Mouse (Mus musculus) CH12.LX (cell line): Measurements from ENCODE around the gene Rpp25. TPM values are rescaled to one million over a fixed set of nuclear protein-coding genes. Genes with fewer than 3 reads are reported as not detected.

Source experiments
- DNase-seq: peaks from one replicate; pipeline ENCODE4 v3.0.0-alpha.2; 2013; ENCODE audit errors: extremely low read depth
- H3K27ac ChIP-seq: 2 replicates; pipeline ENCODE4 v1.5.1; 2012; ENCODE audit warnings: low read depth, mild to moderate bottlenecking, control low read depth, moderate library complexity; ENCODE audit not compliant: insufficient read depth
- H3K27me3 ChIP-seq: replicated peaks from 2 replicates; pipeline ENCODE3; 2012; ENCODE audit warnings: inconsistent platforms
- H3K36me3 ChIP-seq, 2 experiments: replicated peaks in 1 of 2; 2 replicates each; pipeline versions ENCODE3 to v1.6.1; 2012; ENCODE audit warnings: inconsistent platforms in 1 of 2, low read length in 1 of 2, mild to moderate bottlenecking in 1 of 2, mixed read lengths in 1 of 2, moderate library complexity in 1 of 2; ENCODE audit not compliant: control insufficient read depth in 1 of 2, insufficient read depth in 1 of 2
- H3K4me1 ChIP-seq, 2 experiments: 2 replicates each; pipeline ENCODE4 v1.6.1; 2012; ENCODE audit warnings: inconsistent platforms in 1 of 2, moderate library complexity in 1 of 2; ENCODE audit not compliant: insufficient read depth in 2 of 2, control insufficient read depth in 1 of 2
- H3K4me2 ChIP-seq: 2 replicates; pipeline ENCODE4 v1.6.1; 2012; ENCODE audit warnings: low read depth, mild to moderate bottlenecking, control low read depth; ENCODE audit not compliant: poor library complexity, insufficient read depth, severe bottlenecking
- H3K4me3 ChIP-seq, 3 experiments: fragments of 150-350 bp in 1 of 3; sonication (generic) in 1 of 3; replicated peaks in 1 of 3; 2 replicates each; pipeline versions ENCODE3 to v1.5.1; 2011 to 2012; ENCODE audit warnings: low read depth in 2 of 3, low read length in 2 of 3, mild to moderate bottlenecking in 2 of 3, moderate library complexity in 2 of 3, control low read depth in 1 of 3, improper control_type of control experiment in 1 of 3, inconsistent platforms in 1 of 3, mixed read lengths in 1 of 3; ENCODE audit not compliant: poor library complexity in 1 of 3
- H3K79me2 ChIP-seq: replicated peaks from 2 replicates; pipeline ENCODE4 v1.6.1; 2012; ENCODE audit warnings: mild to moderate bottlenecking, moderate library complexity; ENCODE audit not compliant: control insufficient read depth, poor library complexity, insufficient read depth, severe bottlenecking; ENCODE audit errors: extremely low read depth
- H3K9ac ChIP-seq: 2 replicates; pipeline ENCODE4 v1.6.1; 2012; ENCODE audit warnings: low read depth, mild to moderate bottlenecking, control low read depth, moderate library complexity; ENCODE audit not compliant: insufficient read depth
- H3K9me3 ChIP-seq: replicated peaks from 2 replicates; pipeline ENCODE3; 2012; ENCODE audit warnings: low read length, inconsistent platforms, mixed read lengths
- BHLHE40 ChIP-seq: IDR thresholded peaks from 2 replicates; pipeline ENCODE4 v1.6.1; 2011; ENCODE audit warnings: mild to moderate bottlenecking, low read depth, low read length, improper control_type of control experiment
- CHD1 ChIP-seq: IDR thresholded peaks from 2 replicates; pipeline ENCODE4 v1.6.1; 2012; ENCODE audit warnings: low read depth, low read length, improper control_type of control experiment, inconsistent platforms
- CHD2 ChIP-seq: IDR thresholded peaks from 2 replicates; pipeline ENCODE4 v1.6.1; 2011; ENCODE audit warnings: low read length, improper control_type of control experiment
- CTCF ChIP-seq, 2 experiments: IDR thresholded peaks in 1 of 2; conservative IDR thresholded peaks in 1 of 2; 2 replicates each; pipeline ENCODE4 v1.5.1; 2011 to 2012; ENCODE audit warnings: low read depth in 2 of 2, low read length in 2 of 2, improper control_type of control experiment in 1 of 2, inconsistent platforms in 1 of 2, mild to moderate bottlenecking in 1 of 2, moderate library complexity in 1 of 2
- ELF1 ChIP-seq: IDR thresholded peaks from 2 replicates; pipeline ENCODE4 v1.6.1; 2014; ENCODE audit warnings: low read depth, mild to moderate bottlenecking, inconsistent platforms, low read length, improper control_type of control experiment
- EP300 ChIP-seq: IDR thresholded peaks from 2 replicates; pipeline ENCODE4 v1.6.1; 2011; ENCODE audit warnings: low read length, improper control_type of control experiment
- GABPA ChIP-seq: IDR thresholded peaks from 2 replicates; pipeline ENCODE4 v1.6.1; 2012; ENCODE audit warnings: low read depth, low read length, improper control_type of control experiment, inconsistent platforms; ENCODE audit not compliant: insufficient replicate concordance
- HCFC1 ChIP-seq: IDR thresholded peaks from 2 replicates; pipeline ENCODE4 v1.6.1; 2012; ENCODE audit warnings: low read depth, mild to moderate bottlenecking, inconsistent platforms, low read length, improper control_type of control experiment
- JUN ChIP-seq: IDR thresholded peaks from 2 replicates; pipeline ENCODE4 v1.6.1; 2011; ENCODE audit warnings: low read depth, mild to moderate bottlenecking, low read length, improper control_type of control experiment, moderate library complexity; ENCODE audit not compliant: insufficient read depth
- JUND ChIP-seq: conservative IDR thresholded peaks from 2 replicates; pipeline ENCODE4 v1.6.1; 2011; ENCODE audit warnings: low read depth, low read length, improper control_type of control experiment
- MAX ChIP-seq: IDR thresholded peaks from 2 replicates; pipeline ENCODE4 v1.6.1; 2011; ENCODE audit warnings: low read length, improper control_type of control experiment
- MAZ ChIP-seq: IDR thresholded peaks from 2 replicates; pipeline ENCODE4 v1.6.1; 2012; ENCODE audit warnings: low read depth, mild to moderate bottlenecking, inconsistent platforms, low read length, improper control_type of control experiment, moderate library complexity
- MEF2A ChIP-seq: IDR thresholded peaks from 2 replicates; pipeline ENCODE4 v1.6.1; 2014; ENCODE audit warnings: low read depth, mild to moderate bottlenecking, inconsistent platforms, low read length, improper control_type of control experiment, borderline replicate concordance
- MXI1 ChIP-seq: IDR thresholded peaks from 2 replicates; pipeline ENCODE4 v1.6.1; 2011; ENCODE audit warnings: mild to moderate bottlenecking, low read depth, low read length, improper control_type of control experiment
- PAX5 ChIP-seq: IDR thresholded peaks from 2 replicates; pipeline ENCODE4 v1.6.1; 2012; ENCODE audit warnings: low read length, inconsistent platforms, mixed read lengths
- POLR2A ChIP-seq: IDR thresholded peaks from 2 replicates; pipeline ENCODE4 v1.6.1; 2011; ENCODE audit warnings: low read depth, mild to moderate bottlenecking, improper control_type of control experiment, low read length
- SIN3A ChIP-seq: IDR thresholded peaks from 2 replicates; pipeline ENCODE4 v1.6.1; 2012; ENCODE audit warnings: low read length, improper control_type of control experiment, inconsistent platforms
- TCF12 ChIP-seq: IDR thresholded peaks from 2 replicates; pipeline ENCODE4 v1.6.1; 2014; ENCODE audit warnings: low read depth, mild to moderate bottlenecking, inconsistent platforms, low read length, improper control_type of control experiment
- ZC3H11A ChIP-seq: IDR thresholded peaks from 2 replicates; pipeline ENCODE4 v1.6.1; 2012; ENCODE audit warnings: low read depth, mild to moderate bottlenecking, inconsistent platforms, low read length, improper control_type of control experiment
- dilution Hi-C: fragments of 300-500 bp; cut with MboI; formaldehyde crosslinking; loops from 2 replicates; pipeline ENCODE4 v1.14.3; 2020; ENCODE audit warnings: low sequenced_read_pairs; ENCODE audit not compliant: extremely low pct_unique_long_range_greater_than_20kb, extremely low pct_ligation_motif_present
- in situ Hi-C: fragments of 300-500 bp; cut with MboI; formaldehyde crosslinking; loops from 3 replicates; pipeline ENCODE4 v1.14.3; 2019; ENCODE audit warnings: low sequenced_read_pairs, low pct_ligation_motif_present, low pct_unique_long_range_greater_than_20kb, mixed read lengths
- polyA plus RNA-seq: library from polyadenylated mRNA; unstranded; fragments of >175 nt; gene quantifications from 2 replicates; pipeline ENCODE4 v1.2.1, GENCODE M21; 2012; ENCODE audit warnings: low read depth; ENCODE audit not compliant: insufficient read length
- total RNA-seq, 2 experiments: library from RNA; depleted of rRNA; stranded (reverse); fragments of 300-350 nt in 1 of 2; fragments of >200 nt in 1 of 2; gene quantifications; 2 replicates each; pipeline ENCODE4 v1.2.3; 2012 to 2014

Rpp25 gene
- total RNA-seq (2012; rRNA removed) (0.21 TPM in 1 of 2 replicates, not detected in the other), total RNA-seq (2014; rRNA removed) (not detected in 2 replicates), polyA plus RNA-seq (not detected in 2 replicates)

DNA sequence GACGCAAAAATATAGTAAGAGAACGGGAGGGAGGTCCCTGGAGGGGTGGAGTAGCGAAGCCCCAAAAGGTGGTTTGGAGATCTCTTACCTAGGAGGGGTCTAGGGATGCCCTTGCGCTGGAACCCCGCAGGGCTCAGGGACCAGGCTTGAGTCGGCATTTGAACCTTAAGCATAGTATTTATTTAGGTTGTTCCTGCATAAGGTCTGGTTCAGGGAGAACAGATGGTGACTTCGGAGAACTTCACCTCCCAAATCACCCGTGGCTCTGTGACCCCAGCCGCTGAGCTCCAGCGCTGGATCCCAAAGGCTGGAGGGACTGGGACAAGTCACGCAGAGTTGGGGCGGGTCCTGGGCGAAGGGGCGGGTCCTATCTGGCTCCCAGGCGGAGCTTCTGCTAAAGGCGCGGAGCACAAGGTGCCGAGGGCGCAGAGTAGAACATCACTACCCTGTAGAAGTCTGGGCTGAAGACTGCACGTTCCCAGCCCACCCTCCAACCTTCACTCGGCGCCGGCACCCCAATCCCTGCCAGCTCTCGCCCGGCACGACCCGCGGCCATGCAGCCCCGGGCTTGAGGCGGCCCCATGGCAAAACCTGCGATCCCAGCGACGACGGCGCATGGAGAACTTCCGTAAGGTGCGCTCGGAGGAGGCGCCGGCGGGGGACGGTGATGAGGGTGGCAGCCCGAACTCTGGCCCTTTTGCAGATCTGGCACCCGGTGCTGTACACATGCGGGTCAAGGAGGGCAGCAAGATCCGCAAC is at the start of gene Rpp25:
Gene Rpp25, plus strand, starts transcription at position 405 of the 759 bp plus-strand sequence.
- DNase-seq, result no peak
- no peak within 1 kb of the TSS for H3K4me2 ChIP-seq
- peaks cover 4% of the 10 kb centered on the region for H3K9me3 ChIP-seq
- no peak within 1 kb of the TSS for H3K4me3 ChIP-seq
- in situ Hi-C loops (loop anchor here (10.0 kb wide), 1 partner anchor 59 kb away; the partner anchor contains the start of gene Ppcdc), dilution Hi-C loops (no loop called here)
- H3K4me1 ChIP-seq, result peaks cover 0 to 3% of the 10 kb centered on the region in 2 experiments; a peak in 1 of 4 replicates
- H3K27ac ChIP-seq, result no peak within 1 kb of the TSS
- TF ChIP-seq TCF12 (no peak), JUN (no peak), BHLHE40 (no peak), PAX5 (no peak), MAZ (no peak), SIN3A (no peak), MXI1 (no peak), ZC3H11A (no peak), CTCF (conservative IDR thresholded peaks at IDR 0.05 in 1 of 2, IDR thresholded peaks at IDR 0.05 in 1 of 2; ENCODE audit: low read depth in 2 of 2, low read length in 2 of 2) (no peak), EP300 (no peak), GABPA (no peak), POLR2A (no peak), ELF1 (no peak), MEF2A (no peak), HCFC1 (no peak), MAX (no peak), JUND (no peak)
- no peaks in the 10 kb centered on the region for H3K79me2 ChIP-seq
- no peaks in the 10 kb centered on the region for H3K27me3 ChIP-seq
- no peak within 1 kb of the TSS for H3K9ac ChIP-seq
- peaks cover 0 to 8% of the 10 kb centered on the region in 2 experiments for H3K36me3 ChIP-seq

GRCm38 (mm10) chr9:57459707-57460106 is 44.1 kb upstream of the Rpp25 start:
- dilution Hi-C loops, result no loop called here
- H3K79me2 ChIP-seq, result no peaks in the 10 kb centered on the region

More at GRCm38 (mm10) chr9:57459707-57460106, 44.1 kb upstream of the Rpp25 start:
- Histone ChIP-seq H3K27me3 (peaks cover 30% of the 10 kb centered on the region), H3K9ac (no peak overlapping the region), H3K9me3 (peaks cover 19% of the 10 kb centered on the region), H3K36me3 (no peaks in the 10 kb centered on the region), H3K27ac (no peak overlapping the region), H3K4me3 (no peak overlapping the region), H3K4me2 (no peak overlapping the region), H3K4me1 (no peaks in the 10 kb centered on the region)
- DNase-seq, result no peak
- in situ Hi-C loops, result no loop called here
- TF ChIP-seq CHD2 (no peak), CTCF (conservative IDR thresholded peaks at IDR 0.05 in 1 of 2, IDR thresholded peaks at IDR 0.05 in 1 of 2; ENCODE audit: low read depth in 2 of 2, low read length in 2 of 2) (peak; percentile 29 to 31; a peak in 2 of 4 replicates), ZC3H11A (no peak), CHD1 (no peak)
